Mouse (Mus musculus) intestine, embryonic 16.5 days (tissue): ENCODE measurements around the gene Gm20388. TPM values are rescaled to one million over a fixed set of nuclear protein-coding genes. Genes with fewer than 3 reads are reported as not detected.
"Not testable (repeated sequence)": the region's sequence is repeated elsewhere in the genome, so short reads cannot be mapped to it uniquely, and the experiment has no call there.

Source experiments
- ATAC-seq: fragments of 200-750 bp; cut with Nextera tagmentation; 2 replicates; pipeline ENCODE4 v1.8.0; 2017; ENCODE audit warnings: moderate TSS enrichment, moderate library complexity
- H3K27ac ChIP-seq: fragments of 300-500 bp; sonication (generic); 2 replicates; pipeline ENCODE4 v1.5.1; 2014; ENCODE audit warnings: mild to moderate bottlenecking, low read length
- H3K27me3 ChIP-seq: fragments of 300-500 bp; sonication (generic); replicated peaks from 2 replicates; pipeline ENCODE4 v1.6.1; 2014; ENCODE audit warnings: low read length, control low read depth, mixed read lengths; ENCODE audit not compliant: control insufficient read depth, insufficient read depth
- H3K36me3 ChIP-seq: fragments of 300-500 bp; sonication (generic); 2 replicates; pipeline ENCODE4 v1.6.1; 2014; ENCODE audit warnings: low read length, control low read depth; ENCODE audit not compliant: control insufficient read depth, insufficient read depth
- H3K4me1 ChIP-seq: fragments of 300-500 bp; sonication (generic); 2 replicates; pipeline ENCODE4 v1.6.1; 2014; ENCODE audit warnings: low read length, control low read depth, mixed read lengths; ENCODE audit not compliant: control insufficient read depth, insufficient read depth
- H3K4me2 ChIP-seq: fragments of 300-500 bp; sonication (generic); 2 replicates; pipeline ENCODE4 v1.6.1; 2014; ENCODE audit warnings: low read depth, low read length, control low read depth
- H3K4me3 ChIP-seq: fragments of 300-500 bp; sonication (generic); 2 replicates; pipeline ENCODE4 v1.5.1; 2014; ENCODE audit warnings: mild to moderate bottlenecking, low read length
- H3K9ac ChIP-seq: fragments of 300-500 bp; sonication (generic); 2 replicates; pipeline ENCODE4 v1.6.1; 2014; ENCODE audit warnings: low read depth, low read length
- H3K9me3 ChIP-seq: fragments of 300-500 bp; sonication (generic); 2 replicates; pipeline ENCODE4 v1.6.1; 2016; ENCODE audit warnings: low read length, control low read depth; ENCODE audit not compliant: control insufficient read depth
- WGBS: fragments of 180-500 bp; shearing (Covaris S2); extraction: QIAGEN DNeasy Blood & Tissue Kit; methylation state at CpG from one replicate; pipeline ENCODE4 v1.1.7; 2014; 5-methylcytosine and 5-hydroxymethylcytosine counted together
- polyA plus RNA-seq: library from polyadenylated mRNA; unstranded; fragments of >200 nt; fragmentation: Nextera tagmentation; extraction: Ambion mirVana; gene quantifications from 2 replicates; pipeline ENCODE4 v1.2.1, GENCODE M21; 2015

The Gm20388 gene
- polyA plus RNA-seq, 1 experiment from 2014 or later: 5.8 TPM

- H3K36me3 ChIP-seq: no peaks in the 10 kb centered on the region
- H3K27ac ChIP-seq: no peak overlapping the region
- ATAC-seq: no peak
- H3K4me3 ChIP-seq: no peak overlapping the region
- no peaks in the 10 kb centered on the region for H3K4me1 ChIP-seq
- H3K27me3 ChIP-seq: no peaks in the 10 kb centered on the region
- H3K9me3 ChIP-seq: no peaks in the 10 kb centered on the region
- WGBS: 62% methylated on average over 7 of the region's 7 CpGs
- H3K9ac ChIP-seq: no peak overlapping the region
- no peak overlapping the region for H3K4me2 ChIP-seq
These were observed 1532.7 kb downstream of the Gm20388 start for GRCm38 (mm10) chr8:121443361-121443760.

GRCm38 (mm10) chr8:121444521-121444920 lies 1533.9 kb downstream of the Gm20388 start:
- H3K36me3 ChIP-seq, H3K4me1 ChIP-seq, H3K9me3 ChIP-seq, H3K4me3 ChIP-seq, H3K9ac ChIP-seq, H3K4me2 ChIP-seq, ATAC-seq, H3K27me3 ChIP-seq, H3K27ac ChIP-seq: not testable (repeated sequence)
- WGBS: 82% methylated on average over 1 of the region's 1 CpGs

GRCm38 (mm10) chr8:121445027-121445471 lies 1534.4 kb downstream of the Gm20388 start:
- 89% methylated on average over 10 of the region's 10 CpGs for whole genome bisulfite sequencing
- Histone ChIP-seq H3K27me3 (no peaks in the 10 kb centered on the region), H3K36me3 (no peaks in the 10 kb centered on the region), H3K4me2 (no peak overlapping the region), H3K4me3 (no peak overlapping the region), H3K9ac (no peak overlapping the region), H3K4me1 (no peaks in the 10 kb centered on the region), H3K9me3 (no peaks in the 10 kb centered on the region), H3K27ac (no peak overlapping the region)
- no peak for ATAC-seq

- Histone ChIP-seq H3K9ac (no peak overlapping the region), H3K4me1 (peaks cover under 1% of the 10 kb centered on the region; the same call in 1 of the 2 replicates), H3K9me3 (no peaks in the 10 kb centered on the region), H3K27me3 (no peaks in the 10 kb centered on the region), H3K27ac (no peak overlapping the region), H3K4me2 (no peak overlapping the region), H3K36me3 (no peaks in the 10 kb centered on the region), H3K4me3 (no peak overlapping the region)
- ATAC-seq: no peak
- WGBS: 59% methylated on average over 12 of the region's 12 CpGs
These were observed 1535.5 kb downstream of the Gm20388 start for GRCm38 (mm10) chr8:121446133-121446532.

GRCm38 (mm10) chr8:121446862-121447261 lies 1536.2 kb downstream of the Gm20388 start:
- H3K27me3 ChIP-seq: no peaks in the 10 kb centered on the region
- H3K4me2 ChIP-seq: no peak overlapping the region
- no peak overlapping the region for H3K4me3 ChIP-seq
- 84% methylated on average over 6 of the region's 6 CpGs for WGBS
- no peaks in the 10 kb centered on the region for H3K9me3 ChIP-seq
- no peaks in the 10 kb centered on the region for H3K36me3 ChIP-seq
- no peak overlapping the region for H3K27ac ChIP-seq
- peaks cover 5% of the 10 kb centered on the region; the same call in 1 of the 2 replicates for H3K4me1 ChIP-seq
- no peak overlapping the region for H3K9ac ChIP-seq
- no peak for ATAC-seq

- Histone ChIP-seq H3K9me3 (no peaks in the 10 kb centered on the region), H3K4me1 (peaks cover 5% of the 10 kb centered on the region; the same call in 1 of the 2 replicates), H3K36me3 (no peaks in the 10 kb centered on the region), H3K27ac (no peak overlapping the region), H3K9ac (no peak overlapping the region), H3K27me3 (no peaks in the 10 kb centered on the region), H3K4me2 (no peak overlapping the region), H3K4me3 (no peak overlapping the region)
- no peak for ATAC-seq
- WGBS: 63% methylated on average over 8 of the region's 8 CpGs
These were observed 1539.6 kb downstream of the Gm20388 start for GRCm38 (mm10) chr8:121450211-121450610.

GRCm38 (mm10) chr8:121451404-121452076 lies 1540.9 kb downstream of the Gm20388 start:
- ATAC-seq: peak; percentile 36
- WGBS: 66% methylated on average over 16 of the region's 16 CpGs
- Histone ChIP-seq H3K27me3 (no peaks in the 10 kb centered on the region), H3K4me2 (no peak overlapping the region), H3K9me3 (no peaks in the 10 kb centered on the region), H3K9ac (no peak overlapping the region), H3K4me3 (no peak overlapping the region), H3K4me1 (peaks cover 5% of the 10 kb centered on the region; the same call in 1 of the 2 replicates), H3K27ac (no peak overlapping the region), H3K36me3 (no peaks in the 10 kb centered on the region)

- H3K4me2 ChIP-seq: no peak overlapping the region
- H3K27me3 ChIP-seq: no peaks in the 10 kb centered on the region
- peaks cover 5% of the 10 kb centered on the region; the same call in 1 of the 2 replicates for H3K4me1 ChIP-seq
- ATAC-seq: no peak
- no peaks in the 10 kb centered on the region for H3K9me3 ChIP-seq
- H3K27ac ChIP-seq: no peak overlapping the region
- H3K36me3 ChIP-seq: no peaks in the 10 kb centered on the region
- 93% methylated on average over 17 of the region's 17 CpGs for WGBS
- H3K9ac ChIP-seq: no peak overlapping the region
- H3K4me3 ChIP-seq: no peak overlapping the region
These were observed 1544.1 kb downstream of the Gm20388 start for GRCm38 (mm10) chr8:121454737-121455136.

- H3K27me3 ChIP-seq: no peaks in the 10 kb centered on the region
- no peak overlapping the region for H3K27ac ChIP-seq
- no peaks in the 10 kb centered on the region for H3K36me3 ChIP-seq
- no peak overlapping the region for H3K4me3 ChIP-seq
- no peak overlapping the region for H3K4me2 ChIP-seq
- H3K4me1 ChIP-seq: no peaks in the 10 kb centered on the region
- no peaks in the 10 kb centered on the region for H3K9me3 ChIP-seq
- no peak overlapping the region for H3K9ac ChIP-seq
- no peak for ATAC-seq
- WGBS: 39% methylated on average over 3 of the region's 3 CpGs
These were observed 1550.6 kb downstream of the Gm20388 start for GRCm38 (mm10) chr8:121461192-121461591.

GRCm38 (mm10) chr8:121462092-121462491 lies 1551.5 kb downstream of the Gm20388 start:
- no peak for ATAC-seq
- no peak overlapping the region for H3K27ac ChIP-seq
- no peaks in the 10 kb centered on the region for H3K4me1 ChIP-seq
- no peak overlapping the region for H3K4me3 ChIP-seq
- no peak overlapping the region for H3K9ac ChIP-seq
- no peaks in the 10 kb centered on the region for H3K27me3 ChIP-seq
- H3K36me3 ChIP-seq: no peaks in the 10 kb centered on the region
- H3K9me3 ChIP-seq: no peaks in the 10 kb centered on the region
- H3K4me2 ChIP-seq: no peak overlapping the region
- 59% methylated on average over 3 of the region's 3 CpGs for WGBS
